Mouse (Mus musculus): Measurements from ENCODE around the gene Rpf1.

Rpf1 gene

DNA sequence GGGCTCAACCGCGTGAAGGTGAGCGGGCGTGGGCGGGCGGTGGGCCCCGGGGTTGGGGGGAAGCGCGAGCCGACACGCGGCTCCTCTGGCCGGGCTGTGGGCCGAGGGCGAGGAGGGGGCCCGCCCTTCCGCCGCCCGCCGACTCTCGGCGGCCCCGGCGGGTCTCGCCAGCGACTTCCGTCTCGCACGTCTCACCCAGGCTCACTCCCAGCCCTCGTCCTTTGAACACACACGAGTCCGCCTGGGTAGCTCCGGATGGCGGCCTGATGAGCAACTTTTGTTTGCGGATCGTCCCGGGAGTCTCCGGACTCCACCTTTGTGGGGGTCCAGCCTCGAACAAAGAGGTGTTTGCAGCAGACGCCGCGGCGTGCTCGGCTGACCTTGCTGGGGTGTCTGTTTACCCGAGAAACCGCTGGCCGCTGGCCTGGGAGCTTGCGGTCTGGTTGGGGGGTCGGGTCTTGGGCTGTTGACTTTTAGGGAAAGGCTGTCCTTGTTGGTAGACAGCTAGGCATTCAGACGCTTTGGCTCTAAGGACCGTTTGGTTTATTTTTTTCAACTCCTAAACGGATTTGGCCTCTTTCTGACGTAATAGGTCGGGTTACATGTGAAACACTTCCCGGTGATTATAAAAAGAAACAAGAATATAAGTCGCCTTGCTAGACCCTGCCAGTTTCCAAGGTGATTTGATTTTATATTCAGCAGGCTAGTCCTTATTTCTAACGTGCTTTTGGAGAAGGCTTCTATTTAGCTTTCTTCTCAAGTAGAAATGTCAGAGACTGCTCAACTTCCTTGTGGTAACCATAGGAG is 21.0 kb downstream of the Rpf1 start:
- no peak for DNase-seq

DNA sequence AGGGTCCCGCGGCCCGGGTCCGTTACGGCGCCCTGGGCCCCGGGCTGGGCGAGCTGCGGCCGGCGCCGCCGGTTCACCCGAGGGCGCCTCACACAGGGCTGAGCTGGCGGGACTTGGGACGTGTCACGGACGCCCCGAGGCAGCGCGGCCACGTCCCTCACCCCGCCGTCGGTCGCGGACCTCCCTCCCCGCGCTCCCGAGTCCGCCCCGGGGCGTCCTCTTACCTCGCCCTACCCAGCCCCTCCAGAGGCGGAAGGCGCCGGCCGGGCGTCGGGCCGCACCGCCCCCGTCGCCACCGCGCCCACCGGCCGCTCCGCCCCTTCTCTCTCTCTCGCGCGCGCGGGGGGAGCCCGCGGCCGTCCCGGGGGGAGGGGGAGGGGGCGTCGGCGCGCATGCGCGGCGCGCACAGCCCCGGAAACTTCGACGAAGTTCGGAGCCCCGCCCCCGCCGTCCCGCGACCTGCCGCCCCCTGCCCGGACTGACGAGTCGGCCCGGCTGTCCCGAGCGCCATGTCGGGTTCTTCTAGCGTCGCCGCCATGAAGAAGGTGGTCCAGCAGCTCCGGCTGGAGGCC is 21.7 kb downstream of the Rpf1 start, which contains the start of the genes Spata1 and Gng5:
Spata1 (minus strand) TSS at position 323 of the 572 bp plus-strand sequence.
Gng5 (plus strand) TSS at position 377 of the 572 bp plus-strand sequence.
- no peak for DNase-seq

DNA sequence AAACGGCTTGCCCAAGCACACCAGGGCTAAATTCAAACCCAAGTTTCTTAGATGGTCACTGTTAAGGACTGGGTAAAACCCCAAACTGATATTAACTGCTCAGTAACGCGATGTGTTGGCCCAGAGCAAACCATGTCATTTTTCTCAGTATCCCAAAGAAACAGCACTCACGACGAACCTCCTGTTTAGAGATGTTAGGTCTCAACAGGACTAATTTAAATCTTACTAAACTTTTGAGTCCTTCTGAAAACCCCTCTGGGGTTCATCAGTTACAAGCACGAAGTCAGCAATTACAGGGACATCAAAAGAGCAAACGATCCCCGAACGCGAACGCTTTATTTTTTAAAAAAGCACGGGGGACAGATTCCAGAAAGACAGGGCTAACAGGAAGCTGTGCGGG is 22.2 kb downstream of the Rpf1 start:
- DNase-seq: no peak

DNA sequence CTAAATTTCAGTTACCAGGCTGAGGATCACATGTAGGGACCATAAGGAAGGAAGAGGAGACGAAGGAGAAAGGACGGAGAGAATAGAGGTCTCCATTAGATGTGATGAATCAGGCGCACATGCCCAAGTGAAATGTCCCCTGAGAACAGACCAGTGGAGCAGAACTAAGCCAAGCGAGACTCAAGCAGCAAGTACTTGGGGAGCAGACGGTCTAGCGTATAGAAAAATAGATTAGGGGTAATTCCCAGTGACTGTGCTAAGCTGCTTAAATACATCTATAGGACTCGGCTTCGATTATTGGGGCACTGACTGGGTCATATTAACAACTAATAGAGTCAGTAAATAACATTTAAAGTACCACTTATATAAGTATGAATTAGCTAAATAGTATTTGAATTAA is 26.3 kb downstream of the Rpf1 start:
- DNase-seq: no peak

DNA sequence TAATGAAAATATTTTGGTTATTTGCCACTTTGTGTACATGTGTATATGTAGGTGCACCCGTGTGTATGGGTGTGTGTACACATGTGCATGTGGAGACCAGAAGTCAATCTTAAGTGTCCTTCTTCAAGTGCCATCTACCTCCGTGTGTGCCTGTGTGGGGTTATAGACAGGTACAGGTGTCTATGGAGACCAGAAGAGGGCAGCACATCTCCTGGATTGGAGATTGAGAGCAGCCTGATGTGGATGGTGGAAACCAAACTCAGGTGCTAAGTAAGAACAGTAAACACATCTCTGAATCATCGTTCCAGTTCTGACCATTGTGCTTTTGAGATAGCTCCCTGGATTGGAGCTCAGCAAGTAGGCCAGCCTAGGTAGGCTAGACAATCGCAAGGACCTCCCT is 34.8 kb downstream of the Rpf1 start:
- DNase-seq: no peak

DNA sequence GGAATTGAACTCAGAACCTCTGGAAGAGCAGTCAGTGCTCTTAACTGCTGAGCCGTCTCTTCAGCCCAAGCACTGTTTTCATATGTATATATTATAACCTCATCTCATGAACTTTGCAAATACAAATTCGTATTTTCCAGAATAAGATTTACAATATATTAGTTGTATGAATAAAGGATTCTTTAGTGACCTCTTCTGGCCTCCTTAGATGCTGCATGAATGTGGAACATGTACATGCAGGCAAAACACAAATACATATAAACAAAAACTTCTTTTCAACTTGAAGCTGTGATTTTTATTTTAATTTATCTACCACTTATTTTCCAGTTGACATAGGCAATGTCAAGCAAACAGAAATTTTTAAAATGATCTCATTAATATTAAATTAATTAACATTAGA is 39.2 kb downstream of the Rpf1 start:
- peak; percentile 11 for DNase-seq

DNA sequence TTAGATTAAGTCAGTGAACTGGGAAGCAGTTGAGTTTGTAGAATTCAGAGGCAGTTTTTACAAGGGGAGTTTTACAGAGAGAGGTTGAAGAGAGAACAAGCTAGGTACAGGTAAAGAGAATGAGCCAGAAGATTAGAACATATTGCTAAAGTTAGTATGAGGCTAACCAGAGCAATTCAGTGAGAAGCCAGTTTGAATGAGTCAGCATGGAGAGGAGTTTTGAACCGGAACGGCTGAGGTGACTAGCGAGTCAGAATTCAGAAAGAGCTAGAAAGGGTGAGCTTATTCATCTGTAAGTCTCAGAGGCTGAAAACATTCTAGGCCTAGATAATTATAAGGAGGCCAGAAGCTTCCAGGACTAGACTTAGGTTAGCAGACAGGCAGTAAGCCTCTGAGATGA is 46.8 kb downstream of the Rpf1 start:
- DNase-seq: no peak

DNA sequence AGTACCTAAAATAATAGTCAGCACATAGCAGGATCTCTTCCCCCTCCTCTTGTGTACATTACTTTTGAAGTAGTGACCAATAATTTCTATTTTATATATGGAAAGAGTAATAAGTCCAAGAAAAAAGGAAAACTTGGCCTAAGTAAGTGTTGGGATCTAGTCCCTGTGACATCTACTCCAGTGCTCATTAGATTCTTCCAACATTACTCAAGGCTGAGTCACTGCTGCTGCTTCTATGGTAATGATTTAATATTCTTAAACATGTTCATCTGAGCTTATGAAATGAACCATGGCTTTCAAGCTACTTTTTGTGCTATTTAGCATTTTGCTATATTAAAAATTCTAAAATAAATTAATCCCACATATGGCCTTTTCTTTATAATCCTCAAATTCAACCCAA is 47.5 kb downstream of the Rpf1 start:
- no peak for DNase-seq

DNA sequence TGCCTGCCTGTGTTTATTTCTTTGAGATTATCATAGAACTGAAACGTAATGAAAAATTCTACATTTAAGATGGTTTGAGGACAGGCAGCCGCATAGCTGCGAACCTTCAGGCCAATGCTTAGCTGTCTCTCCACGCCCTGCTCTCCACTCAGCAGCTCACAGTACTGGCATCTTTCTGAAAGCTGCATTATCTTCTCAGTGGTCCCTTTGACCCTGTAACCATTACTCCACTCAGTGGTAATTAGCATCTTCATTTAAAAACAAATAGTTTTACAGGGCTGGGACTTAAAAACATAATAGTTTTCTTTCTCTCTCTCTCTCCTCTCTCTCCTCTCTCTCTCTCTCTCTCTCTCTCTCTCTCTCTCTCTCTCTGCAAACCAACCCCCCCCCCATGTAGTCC is 48.6 kb downstream of the Rpf1 start:
- DNase-seq: no peak

DNA sequence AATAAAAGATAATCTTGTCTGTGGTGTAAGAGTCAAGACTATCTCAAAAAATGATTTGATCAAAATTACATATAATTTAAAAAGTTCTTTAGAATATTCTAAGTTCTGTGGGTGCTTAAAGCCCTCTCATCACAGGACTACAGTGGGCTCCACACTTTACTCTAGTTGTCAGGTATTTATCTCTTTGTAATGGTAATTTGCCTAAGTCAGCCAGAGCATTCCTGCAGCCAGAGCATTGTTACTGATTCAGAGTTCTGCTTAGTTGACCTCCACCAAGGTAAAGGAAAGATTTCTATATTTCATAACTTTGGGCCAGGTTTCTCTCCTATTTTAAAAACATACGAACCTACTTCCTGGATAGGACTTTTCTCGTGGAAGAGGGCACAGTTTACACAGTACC is 52.0 kb downstream of the Rpf1 start:
- DNase-seq: no peak

DNA sequence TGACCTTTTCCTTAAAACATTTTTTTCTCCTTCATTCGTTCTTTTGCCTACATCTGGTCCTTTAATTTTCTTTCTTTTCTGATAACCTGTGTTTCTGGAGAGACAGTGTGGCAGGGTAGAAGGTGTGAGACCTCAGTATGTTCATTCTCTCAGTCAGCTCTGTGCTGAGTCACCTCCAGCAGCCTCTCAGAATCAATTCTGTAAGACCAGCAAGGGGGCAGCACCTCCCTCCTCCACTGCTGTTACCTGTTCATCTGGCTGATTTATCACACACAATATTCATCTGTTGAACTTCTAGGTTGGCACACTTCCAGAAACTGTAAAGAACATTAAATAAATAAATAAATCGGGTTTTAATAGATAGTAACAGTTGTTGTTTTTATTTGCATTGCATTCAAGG is 58.3 kb downstream of the Rpf1 start:
- no peak for DNase-seq
